Mouse (Mus musculus) frontal cortex, postnatal 14 days (tissue): ENCODE data around the gene St6galnac5.
A peak's percentile ranks its signal among the peaks of the same experiment; 100 is the strongest.

Source experiments
- DNase-seq, 2 experiments: peaks; one replicate each; pipeline ENCODE4 v3.0.0; 2022; ENCODE audit warnings: low spot score in 2 of 2

Gene St6galnac5

DNA sequence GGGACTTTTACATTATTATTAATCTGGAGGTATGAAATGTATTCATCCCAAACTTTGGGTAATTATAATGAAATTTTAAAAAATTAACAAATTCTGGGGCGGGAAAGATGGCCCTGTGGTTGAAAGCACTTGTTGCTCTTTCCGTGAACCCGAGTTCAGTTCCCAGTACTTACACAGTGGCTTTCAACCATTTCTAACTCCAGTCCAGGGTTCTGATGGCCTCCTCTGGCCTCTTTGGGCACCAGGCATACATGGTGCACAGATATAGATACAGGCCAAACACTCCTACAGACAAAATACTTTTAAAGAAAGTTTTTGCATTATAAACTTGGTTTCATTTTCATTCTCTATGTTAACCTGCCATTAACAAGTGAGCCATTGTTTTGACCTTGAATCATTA is 68.4 kb downstream of the St6galnac5 start:
- no peak for DNase-seq

DNA sequence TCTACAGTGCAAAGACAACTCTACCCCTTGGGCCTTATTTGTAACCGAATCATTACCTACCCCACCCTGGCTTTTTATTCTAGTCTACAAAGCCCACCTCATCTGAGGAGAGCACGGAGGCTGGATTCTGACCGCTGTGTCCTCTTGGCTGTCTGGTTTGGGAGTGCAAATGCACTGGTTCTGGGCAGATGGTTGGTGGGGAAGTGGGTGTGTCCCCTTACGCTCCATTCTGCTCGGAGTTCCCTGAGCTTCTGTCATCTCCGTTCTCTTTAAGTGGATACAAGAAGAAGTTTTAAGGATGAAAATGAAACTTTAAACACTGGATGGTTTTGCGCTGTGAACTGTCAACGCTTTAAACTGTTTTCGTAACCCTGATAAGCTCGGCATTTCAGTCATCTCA is 68.9 kb downstream of the St6galnac5 start:
- no peak for DNase-seq

DNA sequence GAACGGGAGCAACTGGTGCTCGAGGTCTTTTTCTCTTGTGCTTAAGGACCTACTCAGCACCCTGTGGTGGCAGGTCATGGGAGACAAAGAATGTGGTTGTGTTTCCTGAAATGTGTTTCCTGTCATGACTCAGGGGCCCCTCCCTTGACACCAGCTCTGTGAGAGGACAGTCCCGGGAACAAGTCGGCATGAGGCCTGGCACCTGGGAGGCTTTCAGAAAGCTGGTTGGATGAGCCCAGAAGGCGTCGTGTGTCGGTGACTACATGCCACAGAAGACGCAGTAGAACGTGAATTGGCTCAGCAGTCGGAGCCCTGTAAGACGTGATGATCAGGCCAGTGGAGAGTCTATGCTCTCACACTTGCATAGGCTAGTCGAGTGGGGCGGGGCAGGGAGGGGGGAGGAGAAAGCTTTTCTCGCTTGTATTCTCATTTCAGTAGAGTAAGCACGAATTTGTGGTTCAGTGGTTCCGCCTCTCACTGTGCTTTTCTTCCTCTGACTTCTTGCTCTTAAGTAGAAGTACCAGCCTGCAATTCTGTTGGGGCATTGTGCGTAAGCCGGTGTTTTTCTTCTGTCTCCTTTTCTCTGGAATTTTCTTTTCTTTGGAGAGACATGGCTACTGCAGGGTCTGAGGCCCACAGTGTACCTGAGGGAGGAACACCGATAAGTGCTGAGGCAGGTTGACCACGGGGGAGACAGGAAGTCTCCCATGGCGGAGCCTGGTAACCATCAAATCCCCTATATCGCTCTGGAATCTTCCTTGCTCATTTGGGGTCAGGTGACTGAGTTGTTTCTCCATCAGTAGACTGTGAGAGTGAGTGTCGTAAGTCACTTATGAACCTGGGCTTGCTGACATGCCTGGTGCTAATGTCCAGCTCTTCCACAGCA is 69.6 kb downstream of the St6galnac5 start:
- no peak for DNase-seq

DNA sequence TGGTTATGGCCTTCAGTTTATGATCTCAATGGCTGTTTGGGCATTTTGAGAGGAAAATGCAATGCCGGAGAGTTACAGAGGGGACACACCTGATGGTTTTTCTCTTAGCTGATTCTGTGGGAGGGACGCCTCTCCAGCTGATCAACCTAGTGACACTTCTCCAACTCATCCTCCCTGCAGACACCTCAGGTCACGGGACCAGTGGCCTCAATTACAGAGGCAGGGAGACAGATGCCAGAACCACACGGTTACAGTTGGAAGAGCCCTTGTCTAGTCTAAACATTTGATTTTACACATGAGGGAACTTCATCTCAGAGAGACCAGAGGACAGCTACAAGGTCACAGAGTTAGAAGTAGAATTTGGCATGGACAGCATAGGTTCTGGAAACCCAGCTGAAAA is 70.5 kb downstream of the St6galnac5 start:
- no peak for DNase-seq

DNA sequence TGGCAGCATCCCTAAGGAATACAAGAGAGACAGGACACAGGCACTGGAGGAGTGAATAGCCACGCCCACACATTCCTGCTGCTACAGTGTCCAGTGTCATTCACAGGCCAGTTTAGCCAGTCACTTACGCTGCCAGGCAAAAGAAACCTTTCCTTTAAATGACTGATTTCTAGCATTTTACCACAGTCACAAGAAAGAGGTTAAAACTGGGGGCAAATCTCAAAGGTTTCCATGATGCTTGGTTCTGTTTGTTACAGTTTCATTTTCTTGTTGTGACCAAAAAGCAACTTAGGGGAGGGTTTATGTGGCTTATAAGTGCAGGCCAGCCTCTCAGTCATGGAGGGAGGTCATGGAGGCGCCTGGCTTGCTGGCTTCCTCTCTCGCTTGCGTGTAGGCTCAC is 74.4 kb downstream of the St6galnac5 start:
- no peak for DNase-seq

DNA sequence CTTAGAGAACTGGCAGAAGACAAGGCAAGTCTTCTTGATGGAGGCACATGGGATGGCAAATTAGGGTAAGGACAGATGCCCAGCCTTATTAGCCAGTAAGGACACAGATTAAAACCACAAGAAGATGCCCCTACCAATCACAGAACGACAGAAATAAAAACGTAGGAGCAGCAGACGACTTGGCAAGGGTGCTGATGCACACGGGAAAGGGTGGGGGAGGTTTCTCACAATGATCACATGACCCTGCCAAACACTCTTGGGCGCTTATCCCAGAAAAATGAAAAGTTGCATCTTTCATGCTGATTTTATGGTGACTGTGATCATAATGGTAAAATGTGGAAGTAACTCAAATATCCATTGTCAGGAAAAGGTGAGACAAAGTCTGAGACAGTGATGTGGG is 75.0 kb downstream of the St6galnac5 start:
- DNase-seq = no peak

DNA sequence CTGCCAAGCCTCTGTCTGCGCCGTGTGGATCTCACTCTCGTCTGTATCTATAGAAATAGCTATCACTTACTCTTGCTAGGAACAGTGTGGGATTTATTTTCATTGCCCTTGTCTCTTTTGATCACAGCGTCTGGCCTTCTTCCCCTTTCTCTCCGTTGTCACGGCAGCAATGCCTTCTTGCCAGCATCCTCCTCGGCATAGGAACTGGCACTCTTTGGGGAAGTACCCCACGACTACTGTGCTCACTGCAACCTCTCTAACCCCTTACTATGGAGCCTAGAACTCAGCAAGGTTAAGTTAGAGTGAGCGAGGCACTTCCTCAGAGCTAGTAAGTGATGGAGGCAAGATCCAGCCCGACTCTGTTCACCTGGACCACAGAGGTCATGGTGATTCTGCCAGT is 76.2 kb downstream of the St6galnac5 start:
- DNase-seq = no peak

DNA sequence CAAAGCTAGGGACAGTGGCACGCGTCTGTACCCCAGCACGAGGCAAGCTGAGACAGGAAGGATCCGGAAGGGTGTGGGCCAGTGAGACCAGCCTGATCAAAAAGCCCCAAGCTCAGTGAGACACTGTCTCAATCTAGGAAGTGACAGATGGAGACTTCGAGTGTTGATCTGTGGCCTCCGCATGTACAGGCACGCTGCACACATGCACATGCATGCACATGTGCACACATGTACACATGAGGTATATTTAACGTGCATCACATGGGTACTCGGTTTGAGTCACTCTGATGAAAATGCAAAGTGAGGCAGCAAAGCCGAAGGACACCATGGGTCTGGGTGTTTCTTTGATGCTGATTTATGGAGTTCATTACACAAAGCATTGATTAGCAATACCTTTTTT is 77.0 kb downstream of the St6galnac5 start:
- no peak for DNase-seq

DNA sequence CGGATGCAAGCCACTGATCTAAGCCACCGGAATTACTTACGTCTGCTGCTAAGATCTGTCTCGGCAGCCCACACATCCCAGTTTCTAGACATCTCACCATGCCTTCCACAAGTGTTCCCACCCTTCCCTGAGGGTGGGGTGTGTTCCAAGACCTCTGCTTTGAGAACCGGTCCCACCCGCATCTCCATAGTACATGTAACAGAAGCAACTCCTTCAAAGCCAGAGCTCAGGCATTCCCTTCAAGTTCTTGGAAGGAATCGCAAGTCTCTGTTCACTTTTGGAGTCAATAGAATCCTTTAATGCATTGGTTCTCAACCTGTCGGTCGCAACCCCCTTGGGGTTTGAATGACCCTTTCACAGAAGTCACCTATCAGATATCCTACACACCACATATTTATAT is 83.1 kb downstream of the St6galnac5 start:
- no peak for DNase-seq

DNA sequence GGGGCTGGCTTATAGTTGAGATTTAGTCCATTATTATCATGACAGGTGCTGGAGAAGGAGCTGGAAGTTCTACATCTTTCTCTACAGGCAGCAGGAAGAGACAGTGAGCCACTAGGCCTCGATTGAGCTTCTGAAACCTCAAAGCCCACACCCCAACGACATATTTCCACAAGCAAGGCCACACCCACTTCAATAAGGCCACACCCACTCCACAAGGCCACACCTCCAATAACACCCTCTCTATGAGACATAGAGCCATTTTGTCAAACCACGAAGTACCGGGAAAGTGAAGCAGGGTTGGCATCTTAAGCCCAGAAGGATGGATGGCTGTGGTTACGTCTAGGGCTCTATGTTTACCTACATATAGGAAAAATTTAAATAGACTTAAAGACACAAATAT is 84.8 kb downstream of the St6galnac5 start:
- DNase-seq = no peak

DNA sequence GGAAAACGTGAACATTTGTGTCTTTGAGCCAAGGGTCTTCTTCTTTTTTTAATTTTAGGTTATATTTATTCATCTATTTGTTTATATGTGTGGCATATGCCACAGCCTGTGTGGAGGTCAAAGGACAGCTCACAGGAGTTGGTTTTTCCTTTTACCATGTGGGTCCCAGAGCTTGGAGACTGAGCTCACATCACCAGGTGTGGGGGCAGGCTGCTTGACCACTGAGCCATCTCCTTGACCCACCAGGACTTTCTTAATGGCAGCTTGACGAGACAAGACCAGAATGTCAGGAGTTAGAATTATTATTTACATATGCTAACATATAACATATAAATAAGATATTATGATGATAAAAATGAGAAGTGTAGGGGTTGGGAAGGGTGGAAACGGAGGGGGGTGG is 85.9 kb downstream of the St6galnac5 start:
- no peak for DNase-seq

DNA sequence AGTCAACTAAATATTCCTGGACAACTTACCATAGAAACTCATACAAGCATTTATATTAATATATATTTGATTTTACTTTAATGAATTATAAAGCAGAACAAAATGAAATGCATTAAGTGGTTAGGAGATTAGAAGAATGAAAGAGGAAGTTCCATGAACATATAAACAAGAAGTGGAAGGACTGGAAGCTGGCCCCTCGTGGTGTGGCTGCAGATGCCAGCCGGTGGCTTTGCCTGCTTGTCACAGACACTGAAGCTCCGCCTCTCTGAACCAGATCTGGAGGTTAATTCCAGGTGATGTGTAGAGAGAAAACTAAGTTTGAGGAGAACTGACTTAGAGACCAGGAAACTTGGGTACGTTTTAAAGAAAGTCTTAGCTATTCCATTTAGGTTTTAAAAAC is 87.1 kb downstream of the St6galnac5 start:
- no peak for DNase-seq

DNA sequence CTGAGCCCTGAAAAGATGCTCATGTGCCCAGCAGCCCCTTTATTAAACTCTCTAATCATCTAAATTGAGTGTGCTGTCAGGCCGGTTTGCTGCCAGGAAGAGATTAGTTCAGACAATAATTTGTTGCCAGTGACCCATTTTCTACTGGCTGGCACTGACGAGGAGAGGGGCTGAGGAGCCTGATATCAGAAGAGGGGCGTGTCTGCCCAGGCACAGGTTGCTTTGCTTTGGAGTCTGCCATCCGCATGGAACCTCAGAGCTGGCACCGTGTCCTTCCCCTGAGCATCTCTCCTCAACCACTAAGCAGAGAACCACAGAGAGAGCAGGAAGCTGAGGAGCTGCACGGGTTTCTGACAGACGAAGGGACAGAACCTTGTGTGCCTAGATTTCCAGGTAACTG is 93.9 kb downstream of the St6galnac5 start:
- no peak for DNase-seq

DNA sequence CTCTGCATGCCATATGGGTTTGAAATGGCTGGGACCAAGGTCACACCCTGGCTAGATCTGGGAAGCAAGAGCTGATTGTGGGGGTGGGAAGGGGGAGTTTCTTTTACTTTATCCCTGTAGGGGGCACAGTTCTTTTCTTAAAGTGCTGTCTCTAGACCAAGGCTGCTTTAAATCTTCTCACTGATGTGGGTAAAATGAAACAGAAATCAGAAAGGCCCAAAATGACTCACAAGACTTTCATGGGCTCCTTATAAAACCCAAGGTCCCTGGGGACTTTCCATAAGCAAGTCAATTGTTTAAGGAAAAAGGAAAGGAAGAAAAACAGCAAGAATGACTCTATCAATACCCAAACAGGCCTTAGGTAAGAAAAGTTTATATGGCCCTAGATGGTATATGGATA is 95.3 kb downstream of the St6galnac5 start:
- DNase-seq = no peak

DNA sequence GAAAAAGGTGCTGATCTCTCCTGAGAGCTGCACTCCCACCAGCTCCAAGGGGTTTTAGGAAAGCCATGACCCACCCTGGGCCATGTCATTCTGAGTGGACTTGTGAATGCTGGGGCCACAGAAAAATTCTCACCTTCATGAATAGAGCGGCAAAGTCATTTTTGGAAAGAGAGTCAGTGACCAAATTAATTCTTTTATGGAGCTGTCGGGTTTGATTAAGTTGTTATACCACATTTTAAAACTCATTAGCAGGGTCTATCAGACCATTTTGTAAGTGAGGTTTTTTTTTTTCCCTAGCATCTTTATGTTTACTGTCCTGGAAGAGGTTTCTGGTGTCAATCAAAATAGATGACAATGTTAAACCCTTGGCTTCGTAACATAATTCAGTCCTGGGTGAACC is 98.5 kb downstream of the St6galnac5 start:
- no peak for DNase-seq

DNA sequence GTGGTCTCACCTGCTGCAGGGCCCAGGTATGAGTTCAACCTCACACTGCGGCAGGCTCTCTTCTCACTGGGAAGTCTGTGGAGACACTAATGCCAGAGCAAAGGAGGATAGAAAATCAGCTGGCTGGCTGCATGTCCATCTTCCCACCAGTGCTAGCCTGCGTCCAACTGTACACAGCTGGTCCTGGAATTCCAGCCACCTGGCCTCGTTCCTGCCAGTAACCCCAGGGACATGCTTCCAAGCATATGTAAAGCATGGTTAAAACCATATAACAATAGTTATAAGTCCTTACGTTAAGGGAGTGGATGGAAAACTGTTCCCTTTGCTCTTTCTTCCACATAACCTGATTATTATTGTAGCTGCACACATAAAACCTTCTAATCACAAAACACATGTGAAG is 100.3 kb downstream of the St6galnac5 start:
- DNase-seq = no peak

DNA sequence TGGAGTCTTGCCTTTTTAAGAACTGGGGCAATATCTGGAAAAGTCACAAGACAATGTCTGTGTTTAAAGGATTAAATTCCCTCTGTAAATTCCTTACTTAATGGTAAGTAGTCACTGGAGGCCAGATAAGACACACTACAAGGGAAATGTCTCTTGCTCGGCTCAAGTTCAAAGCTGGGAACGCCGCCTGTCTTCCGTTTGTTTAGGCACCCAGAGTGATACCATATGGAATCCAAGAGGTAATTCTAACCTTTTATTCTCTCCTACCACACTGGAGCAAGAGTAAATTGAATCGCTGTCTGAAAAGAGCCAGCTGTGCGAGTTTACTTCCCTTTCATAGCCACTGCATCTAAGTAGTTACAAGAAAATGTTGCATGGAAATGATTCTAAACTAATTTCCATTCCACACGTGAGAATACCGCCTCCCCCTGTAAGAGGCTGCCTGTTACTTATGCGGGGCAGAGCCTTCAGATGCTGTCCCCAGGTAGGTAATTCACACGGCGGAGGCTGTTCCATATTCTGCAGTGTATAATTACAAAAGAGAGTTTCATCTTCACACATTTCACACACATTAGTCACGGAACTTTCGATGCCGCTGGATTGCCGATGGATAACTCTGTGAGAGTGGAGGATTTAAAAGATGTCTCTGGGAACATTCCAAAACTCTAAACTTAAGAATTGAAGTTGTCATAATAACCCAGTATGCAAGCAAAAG is 101.8 kb downstream of the St6galnac5 start:
- no peak for DNase-seq

DNA sequence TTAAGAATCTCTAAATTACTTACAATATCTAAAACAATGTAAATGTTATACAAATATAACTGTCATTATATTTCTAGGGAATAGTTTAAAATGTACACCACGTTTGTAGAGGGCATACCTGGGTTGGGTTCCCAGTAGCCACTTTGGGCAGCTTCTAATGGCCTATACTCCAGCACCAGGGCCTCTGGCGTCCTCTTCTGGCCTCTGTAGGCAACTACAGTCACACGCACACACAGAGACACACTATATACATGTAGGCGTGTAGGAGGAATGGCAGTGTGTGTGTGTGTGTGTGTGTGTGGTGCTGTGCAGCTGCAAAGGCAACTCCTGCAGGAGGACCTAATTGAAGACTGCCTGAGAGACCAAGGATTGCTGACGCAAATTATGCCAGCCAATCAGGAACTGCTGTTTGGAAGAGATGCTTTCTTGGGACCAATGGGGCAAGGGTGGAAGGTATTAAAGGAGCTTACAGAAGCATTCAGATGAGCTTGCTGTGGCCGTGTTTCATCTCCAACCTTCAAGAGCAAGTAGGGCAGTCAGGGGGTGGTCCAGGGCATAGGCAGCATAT is 106.2 kb downstream of the St6galnac5 start:
- no peak for DNase-seq

DNA sequence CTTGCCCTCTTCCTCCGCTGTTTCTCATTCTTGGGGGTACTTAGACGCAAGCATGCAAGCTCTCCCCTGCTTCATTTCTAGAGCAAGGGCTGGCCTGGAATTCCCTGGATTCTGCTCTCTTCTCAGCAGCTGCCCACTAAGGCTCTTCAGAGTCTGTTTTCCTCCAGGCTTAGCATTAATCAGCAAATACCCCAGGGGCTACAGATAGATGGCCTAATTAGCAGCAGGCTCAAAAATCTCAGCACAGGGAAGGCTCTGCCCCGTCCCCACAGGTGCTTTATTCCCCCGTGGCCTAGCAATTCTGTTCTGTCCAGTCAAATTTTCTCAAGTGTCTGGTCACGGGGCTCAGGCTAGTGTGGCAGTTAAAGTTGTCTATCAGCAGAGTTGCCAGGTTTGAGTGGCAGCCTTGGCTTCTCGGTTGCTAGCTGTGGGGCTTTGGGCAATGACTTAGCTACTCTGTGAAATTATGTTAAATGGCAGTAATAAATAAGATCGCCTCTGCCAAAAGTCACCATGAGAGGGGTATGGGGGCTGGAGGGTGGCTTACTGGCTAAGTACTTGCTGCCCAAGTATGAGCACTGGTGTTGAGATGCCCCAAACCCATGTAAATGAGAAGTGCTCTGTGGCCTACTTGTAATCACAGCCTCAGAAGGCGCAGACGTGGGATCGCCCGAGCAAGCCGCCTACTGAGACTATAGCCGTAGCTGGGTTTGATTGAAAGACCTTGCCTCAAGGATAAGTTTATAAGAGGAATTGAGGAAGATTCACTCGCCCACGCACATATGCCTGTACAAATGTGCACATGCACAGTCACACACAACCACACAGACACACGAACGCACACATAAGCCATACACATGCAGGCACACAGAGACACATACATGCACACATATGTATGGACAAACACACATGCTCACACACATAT is 107.4 kb downstream of the St6galnac5 start:
- peak in 1 of 2 experiments; percentile 23 for DNase-seq

DNA sequence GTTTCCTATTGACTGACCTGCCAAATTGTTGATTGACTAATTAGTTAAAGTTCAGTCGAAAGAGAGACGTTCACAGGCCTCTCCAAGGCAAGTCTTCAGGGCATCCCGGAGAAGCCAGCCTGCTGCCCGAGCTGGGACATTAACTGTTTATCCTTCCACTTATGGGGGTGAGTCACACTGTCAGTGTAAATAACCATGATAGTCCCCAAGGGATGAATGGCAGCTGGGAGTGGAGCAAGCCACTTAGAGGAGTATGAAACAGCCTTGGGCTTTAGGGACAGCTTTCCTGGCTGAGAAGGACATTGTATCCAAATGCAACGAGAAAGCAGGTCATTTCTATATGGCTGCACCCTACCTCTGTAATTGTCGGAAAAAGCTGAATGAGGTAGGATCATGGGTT is 109.5 kb downstream of the St6galnac5 start:
- DNase-seq = no peak

DNA sequence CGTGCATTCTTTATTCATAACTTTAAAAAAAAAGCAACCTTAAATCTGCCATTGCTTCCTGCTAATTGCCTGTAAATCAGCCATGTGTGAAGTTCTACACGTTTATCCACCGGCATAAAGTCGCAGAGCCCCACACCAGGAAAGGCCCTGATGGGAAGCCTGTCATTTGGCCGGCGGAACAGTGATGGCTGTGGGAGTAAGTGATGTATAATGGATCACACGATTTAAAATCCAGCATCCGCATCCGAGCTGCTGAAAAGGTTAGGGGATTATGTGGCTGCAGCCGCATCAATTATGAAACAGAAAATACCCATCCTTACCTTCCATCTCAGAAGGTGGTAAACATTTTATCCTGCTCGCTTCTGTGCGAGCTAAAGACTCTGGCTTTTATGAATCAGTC is 110.0 kb downstream of the St6galnac5 start:
- DNase-seq = no peak
